Mouse (Mus musculus) E14TG2a.4 (cell line): ENCODE results near the gene Nck2.

Source experiments
- CTCF ChIP-seq: conservative IDR thresholded peaks from 2 replicates; pipeline ENCODE4 v1.5.1; 2014; ENCODE audit warnings: low read length
- NANOG ChIP-seq: IDR thresholded peaks from 2 replicates; pipeline ENCODE4 v1.6.1; 2014; ENCODE audit warnings: borderline replicate concordance, low read length, mixed read lengths

- TF ChIP-seq CTCF (no peak), NANOG (no peak)
Measured at GRCm38 (mm10) chr1:43429924-43430876, 14.2 kb upstream of the Nck2 start.
